Mouse (Mus musculus) C3H10T1/2 (cell line): ENCODE measurements around the gene Vmn2r78. TPM values are rescaled to one million over a fixed set of nuclear protein-coding genes. Genes with fewer than 3 reads are reported as not detected.

Experiments
- polyA plus RNA-seq, 2 experiments: library from polyadenylated mRNA; unstranded; fragments of >200 nt; fragmentation: generic; extraction: Trizol; gene quantifications; one replicate each; pipeline ENCODE4 v1.2.1; 2012; ENCODE audit warnings: missing spikeins in 2 of 2

Gene Vmn2r78
- not detected for polyA plus RNA-seq

DNA sequence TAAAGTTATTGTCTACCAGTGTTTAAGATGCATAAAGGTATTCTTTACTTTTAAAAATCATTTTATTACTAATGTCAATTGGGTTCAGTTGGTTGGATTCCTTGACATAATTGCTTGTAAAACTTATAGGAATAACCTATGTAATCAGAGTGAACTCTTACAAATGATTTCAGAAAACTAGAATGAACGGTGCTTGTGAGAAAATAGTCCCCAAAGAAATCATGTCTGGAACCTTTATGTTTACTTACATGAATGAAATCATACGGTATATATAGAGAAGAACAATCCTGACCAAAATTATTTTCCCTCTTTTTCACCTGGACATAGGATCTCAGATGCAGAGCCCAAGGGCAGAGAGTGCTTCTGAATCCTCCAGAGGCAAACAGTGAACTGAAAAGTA, at the start of gene Vmn2r78:
Vmn2r78 (plus strand) TSS at position 301 of the 400 bp plus-strand sequence.

DNA sequence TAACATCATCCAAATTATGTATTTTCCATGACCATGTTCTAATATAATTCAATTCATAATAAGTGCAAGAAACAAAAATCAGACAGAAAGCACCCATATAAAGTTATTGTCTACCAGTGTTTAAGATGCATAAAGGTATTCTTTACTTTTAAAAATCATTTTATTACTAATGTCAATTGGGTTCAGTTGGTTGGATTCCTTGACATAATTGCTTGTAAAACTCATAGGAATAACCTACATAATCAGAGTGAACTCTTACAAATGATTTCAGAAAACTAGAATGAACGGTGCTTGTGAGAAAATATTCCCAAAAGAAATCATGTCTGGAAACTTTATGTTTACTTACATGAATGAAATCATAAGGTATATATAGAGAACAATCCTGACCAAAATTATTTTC, 80.9 kb downstream of the Vmn2r78 start, which contains the start of gene Vmn2r79:
Vmn2r79 (plus strand) TSS at position 301 of the 400 bp plus-strand sequence.

Other genes with a start within 250 kb of the Vmn2r78 start
- gene Olfr292, start 226.8 kb upstream of the Vmn2r78 start, polyA plus RNA-seq = not detected
- under 1 TPM in 1 of 2 experiments, not detected in 1; 0.02 TPM for gene Folh1, start 139.2 kb upstream of the Vmn2r78 start, polyA plus RNA-seq
- gene Vmn2r77, start 120.1 kb upstream of the Vmn2r78 start, polyA plus RNA-seq = not detected
- under 1 TPM in 1 of 2 experiments, not detected in 1; 0.01 TPM for gene Vmn2r79, start 81.0 kb downstream of the Vmn2r78 start, polyA plus RNA-seq